Mouse (Mus musculus): ENCODE data around the gene Pthlh. TPM values are rescaled to one million over a fixed set of nuclear protein-coding genes. Genes with fewer than 3 reads are reported as not detected.

The Pthlh gene
- polyA plus RNA-seq, 1 experiment from 2014 or later = 1.3 TPM

- Histone ChIP-seq H3K4me1 (ENCODE audit: insufficient read depth, low read length) (no peaks in the 10 kb centered on the region), H3K27ac (ENCODE audit: low read length) (no peak overlapping the region), H3K27me3 (ENCODE audit: insufficient read depth, low read length) (no peaks in the 10 kb centered on the region), H3K4me2 (replicated peaks; ENCODE audit: low read depth, low read length) (no peak overlapping the region), H3K9ac (replicated peaks; ENCODE audit: low read length) (no peak overlapping the region), H3K36me3 (ENCODE audit: insufficient read depth, low read length) (no peaks in the 10 kb centered on the region), H3K4me3 (ENCODE audit: low read length) (no peak overlapping the region), H3K9me3 (ENCODE audit: low read length) (no peaks in the 10 kb centered on the region)
- 85% methylated on average over 1 of the region's 1 CpGs for WGBS
- no peak for ATAC-seq (ENCODE audit: low FRiP score, low TSS enrichment)
Observed at GRCm38 (mm10) chr6:147216156-147216555, 47.8 kb downstream of the Pthlh start.

GRCm38 (mm10) chr6:147207821-147208330 lies 56.1 kb downstream of the Pthlh start:
- WGBS = 40% methylated on average over 5 of the region's 5 CpGs
- Histone ChIP-seq H3K36me3 (ENCODE audit: insufficient read depth, low read length) (no peaks in the 10 kb centered on the region), H3K4me2 (replicated peaks; ENCODE audit: low read depth, low read length) (no peak overlapping the region)

More at GRCm38 (mm10) chr6:147207821-147208330, 56.1 kb downstream of the Pthlh start:
- no peak for ATAC-seq (ENCODE audit: low FRiP score, low TSS enrichment)
- Histone ChIP-seq H3K9ac (replicated peaks; ENCODE audit: low read length) (no peak overlapping the region), H3K27ac (ENCODE audit: low read length) (no peak overlapping the region), H3K4me1 (ENCODE audit: insufficient read depth, low read length) (no peaks in the 10 kb centered on the region), H3K9me3 (ENCODE audit: low read length) (no peaks in the 10 kb centered on the region), H3K27me3 (ENCODE audit: insufficient read depth, low read length) (no peaks in the 10 kb centered on the region), H3K4me3 (ENCODE audit: low read length) (no peak overlapping the region)

Other genes with a start within 250 kb of the Pthlh start
- 0.85 and 1.1 TPM in 2 replicates for gene Rep15, start 231.6 kb downstream of the Pthlh start, polyA plus RNA-seq (2015; fragmentation: Nextera tagmentation; extraction: Ambion mirVana)
- gene Mrps35, start 221.4 kb downstream of the Pthlh start, polyA plus RNA-seq (2015; fragmentation: Nextera tagmentation; extraction: Ambion mirVana) = 120 and 131 TPM in 2 replicates
- 5.3 and 5.9 TPM in 2 replicates for gene Mansc4, start 177.2 kb downstream of the Pthlh start, polyA plus RNA-seq (2015; fragmentation: Nextera tagmentation; extraction: Ambion mirVana)
- 6.0 and 7.0 TPM in 2 replicates for gene Klhl42, start 172.8 kb downstream of the Pthlh start, polyA plus RNA-seq (2015; fragmentation: Nextera tagmentation; extraction: Ambion mirVana)
- 28.5 and 28.6 TPM in 2 replicates for gene Ccdc91, start 211.6 kb upstream of the Pthlh start, polyA plus RNA-seq (2015; fragmentation: Nextera tagmentation; extraction: Ambion mirVana)